Comparison of ENCODE assay signal across 8 mouse cellular contexts in genomic region chr5:64883906-64884591, GRCm38 (mm10). TPM values are rescaled to one million over a fixed set of nuclear protein-coding genes. Genes with fewer than 3 reads are reported as not detected.
A peak's percentile ranks its signal among the peaks of the same experiment; 100 is the strongest.
DNase-seq lines count a peak whose midpoint lies in the region; ATAC-seq and TF ChIP-seq lines count a peak whose summit lies in the region.

No protein-coding gene starts in this region.

- H3K27me3 ChIP-seq in heart, embryonic 11.5 days (ENCODE audit: control insufficient read depth, insufficient read depth, low read length) = no peaks in the 10 kb centered on the region
- H3K27me3 ChIP-seq in limb, embryonic 10.5 days (ENCODE audit: low read depth, poor library complexity, severe bottlenecking) = no peaks in the 10 kb centered on the region
- H3K27me3 ChIP-seq in midbrain, embryonic 12.5 days = no peaks in the 10 kb centered on the region

- H3K36me3 ChIP-seq in heart, embryonic 11.5 days (ENCODE audit: control insufficient read depth, insufficient read depth, low read length) = no peaks in the 10 kb centered on the region
- no peaks in the 10 kb centered on the region for H3K36me3 ChIP-seq in limb, embryonic 10.5 days
- no peaks in the 10 kb centered on the region for H3K36me3 ChIP-seq in midbrain, embryonic 12.5 days

- WGBS in heart, embryonic 11.5 days (ENCODE audit: insufficient replicate concordance) = 51% methylated on average over 8 of the region's 8 CpGs
- WGBS in limb, embryonic 10.5 days = 71% methylated on average over 8 of the region's 8 CpGs
- 71% methylated on average over 8 of the region's 8 CpGs for WGBS in midbrain, embryonic 12.5 days

- peak overlapping the region; percentile 96 for H3K27ac ChIP-seq in bone marrow macrophage, adult 2 months (ENCODE audit: insufficient read depth, low read depth, low read length)
- peak overlapping the region; percentile 63; the same call in 1 of the 2 replicates for H3K27ac ChIP-seq in heart, embryonic 11.5 days (ENCODE audit: low read depth, low read length)
- peak overlapping the region; percentile 56; the same call in 1 of the 2 replicates for H3K27ac ChIP-seq in limb, embryonic 10.5 days
- H3K27ac ChIP-seq in midbrain, embryonic 12.5 days (replicated peaks) = no peak overlapping the region

- no peak for TF ChIP-seq POLR2A in bone marrow macrophage, adult 2 months (IDR thresholded peaks at IDR 0.05; ENCODE audit: borderline replicate concordance, low read depth, low read length)

- peak; percentile 51; the same call in 1 of the 2 replicates for ATAC-seq in heart, embryonic 11.5 days (replicated peaks; ENCODE audit: insufficient number of reproducible peaks, low FRiP score, low TSS enrichment)
- ATAC-seq in midbrain, embryonic 12.5 days (ENCODE audit: low FRiP score, low read depth) = 0 out of 2 replicates have a peak, but pooled peaks have one; percentile 63

- peak; percentile 27 for DNase-seq in gastrocnemius, postnatal 25 days
- DNase-seq in gastrocnemius, postnatal 14 days = no peak
- DNase-seq in limb, embryonic 10.5 days (ENCODE audit: low spot score) = no peak
- no peak for DNase-seq in right cerebral cortex, adult 18-20 months
- no peak for DNase-seq in embryo, embryonic 11 days

- peaks cover 2% of the 10 kb centered on the region; the same call in 1 of the 2 replicates for H3K9me3 ChIP-seq in heart, embryonic 11.5 days (replicated peaks; ENCODE audit: control insufficient read depth, low read length)
- H3K9me3 ChIP-seq in limb, embryonic 10.5 days (replicated peaks) = no peaks in the 10 kb centered on the region
- H3K9me3 ChIP-seq in midbrain, embryonic 12.5 days = no peaks in the 10 kb centered on the region

- no peak overlapping the region for H3K9ac ChIP-seq in heart, embryonic 11.5 days (ENCODE audit: low read depth, low read length)
- H3K9ac ChIP-seq in midbrain, embryonic 12.5 days (replicated peaks) = no peak overlapping the region

- intact Hi-C loops in gastrocnemius, postnatal 14 days (cut with DNase I; ENCODE audit: low total_unique reads) = loop anchor here (10.0 kb wide), 2 partner anchors 81 to 361 kb away; partner anchors contain the start of gene Tlr6

- TF ChIP-seq CTCF in bone marrow macrophage, adult 2 months (IDR thresholded peaks at IDR 0.05; ENCODE audit: low read depth, low read length) = no peak

- peak overlapping the region; percentile 15; the same call in 1 of the 2 replicates for H3K4me2 ChIP-seq in heart, embryonic 11.5 days
- no peak overlapping the region for H3K4me2 ChIP-seq in midbrain, embryonic 12.5 days (replicated peaks)

- peak overlapping the region; percentile 31 for H3K4me3 ChIP-seq in bone marrow macrophage, adult 2 months (ENCODE audit: insufficient read depth, low read length)
- H3K4me3 ChIP-seq in heart, embryonic 11.5 days (ENCODE audit: low read depth, low read length) = no peak overlapping the region
- no peak overlapping the region for H3K4me3 ChIP-seq in limb, embryonic 10.5 days
- H3K4me3 ChIP-seq in midbrain, embryonic 12.5 days = no peak overlapping the region

- peaks cover 17% of the 10 kb centered on the region for H3K4me1 ChIP-seq in bone marrow macrophage, adult 2 months (ENCODE audit: control insufficient read depth, insufficient read depth, low read length)
- H3K4me1 ChIP-seq in heart, embryonic 11.5 days (ENCODE audit: control insufficient read depth, insufficient read depth, low read length) = peaks cover 7% of the 10 kb centered on the region
- peaks cover 21% of the 10 kb centered on the region for H3K4me1 ChIP-seq in limb, embryonic 10.5 days
- peaks cover 2% of the 10 kb centered on the region; the same call in 1 of the 2 replicates for H3K4me1 ChIP-seq in midbrain, embryonic 12.5 days

RNA-seq across cellular contexts. Expression of gene Tlr1, which starts 49.3 kb away (rescaled TPM):
- under 1 TPM; 0.13 to 0.33 TPM for total RNA-seq in gastrocnemius, postnatal 25 days (2021)
- under 1 TPM; 0.18 to 0.39 TPM for total RNA-seq in gastrocnemius, postnatal 14 days (2021)
- polyA plus RNA-seq in bone marrow macrophage, adult 2 months (2012; ENCODE audit: insufficient read depth, insufficient read length, missing spikeins) = 73.1 and 78.0 TPM in 2 replicates
- 0.40 TPM in 1 of 2 replicates, not detected in the other for polyA plus RNA-seq in heart, embryonic 11.5 days (2014; fragmentation: Nextera tagmentation; extraction: Ambion mirVana)
- 0.19 and 0.28 TPM in 2 replicates for polyA plus RNA-seq in limb, embryonic 10.5 days (2016; fragmentation: Nextera tagmentation; extraction: Ambion mirVana)
- polyA plus RNA-seq in midbrain, embryonic 12.5 days (2016; fragmentation: Nextera tagmentation; extraction: Ambion mirVana) = 0.50 and 0.63 TPM in 2 replicates

Comparison
In these comparisons a context has a peak if more than half of its experiments do, and no peak if none do; other contexts are left out.
1. RNA of gene Tlr1, which starts 49.3 kb away (polyA plus RNA-seq): 73.1 to 78.0 TPM in bone marrow macrophage, adult 2 months; 0.50 to 0.63 TPM in midbrain, embryonic 12.5 days, 0.40 TPM in heart, embryonic 11.5 days and 0.19 to 0.28 TPM in limb, embryonic 10.5 days; every median in the first group is over 10 times any median in the second.